Mouse (Mus musculus) CH12.LX (cell line): Measurements from ENCODE around the gene Tiam1. TPM values are rescaled to one million over a fixed set of nuclear protein-coding genes. Genes with fewer than 3 reads are reported as not detected.

Experiments
- DNase-seq: peaks from one replicate; pipeline ENCODE4 v3.0.0-alpha.2; 2013; ENCODE audit errors: extremely low read depth
- H3K27ac ChIP-seq: 2 replicates; pipeline ENCODE4 v1.5.1; 2012; ENCODE audit warnings: low read depth, mild to moderate bottlenecking, control low read depth, moderate library complexity; ENCODE audit not compliant: insufficient read depth
- H3K27me3 ChIP-seq: replicated peaks from 2 replicates; pipeline ENCODE3; 2012; ENCODE audit warnings: inconsistent platforms
- H3K36me3 ChIP-seq, 2 experiments: replicated peaks in 1 of 2; 2 replicates each; pipeline versions ENCODE3 to v1.6.1; 2012; ENCODE audit warnings: inconsistent platforms in 1 of 2, low read length in 1 of 2, mild to moderate bottlenecking in 1 of 2, mixed read lengths in 1 of 2, moderate library complexity in 1 of 2; ENCODE audit not compliant: control insufficient read depth in 1 of 2, insufficient read depth in 1 of 2
- H3K4me1 ChIP-seq, 2 experiments: 2 replicates each; pipeline ENCODE4 v1.6.1; 2012; ENCODE audit warnings: inconsistent platforms in 1 of 2, moderate library complexity in 1 of 2; ENCODE audit not compliant: insufficient read depth in 2 of 2, control insufficient read depth in 1 of 2
- H3K4me2 ChIP-seq: 2 replicates; pipeline ENCODE4 v1.6.1; 2012; ENCODE audit warnings: low read depth, mild to moderate bottlenecking, control low read depth; ENCODE audit not compliant: poor library complexity, insufficient read depth, severe bottlenecking
- H3K4me3 ChIP-seq, 3 experiments: fragments of 150-350 bp in 1 of 3; sonication (generic) in 1 of 3; replicated peaks in 1 of 3; 2 replicates each; pipeline versions ENCODE3 to v1.5.1; 2011 to 2012; ENCODE audit warnings: low read depth in 2 of 3, low read length in 2 of 3, mild to moderate bottlenecking in 2 of 3, moderate library complexity in 2 of 3, control low read depth in 1 of 3, improper control_type of control experiment in 1 of 3, inconsistent platforms in 1 of 3, mixed read lengths in 1 of 3; ENCODE audit not compliant: poor library complexity in 1 of 3
- H3K79me2 ChIP-seq: replicated peaks from 2 replicates; pipeline ENCODE4 v1.6.1; 2012; ENCODE audit warnings: mild to moderate bottlenecking, moderate library complexity; ENCODE audit not compliant: control insufficient read depth, poor library complexity, insufficient read depth, severe bottlenecking; ENCODE audit errors: extremely low read depth
- H3K9ac ChIP-seq: 2 replicates; pipeline ENCODE4 v1.6.1; 2012; ENCODE audit warnings: low read depth, mild to moderate bottlenecking, control low read depth, moderate library complexity; ENCODE audit not compliant: insufficient read depth
- H3K9me3 ChIP-seq: replicated peaks from 2 replicates; pipeline ENCODE3; 2012; ENCODE audit warnings: low read length, inconsistent platforms, mixed read lengths
- CHD2 ChIP-seq: IDR thresholded peaks from 2 replicates; pipeline ENCODE4 v1.6.1; 2011; ENCODE audit warnings: low read length, improper control_type of control experiment
- ELF1 ChIP-seq: IDR thresholded peaks from 2 replicates; pipeline ENCODE4 v1.6.1; 2014; ENCODE audit warnings: low read depth, mild to moderate bottlenecking, inconsistent platforms, low read length, improper control_type of control experiment
- ETS1 ChIP-seq: conservative IDR thresholded peaks from 2 replicates; pipeline ENCODE4 v1.6.1; 2012; ENCODE audit warnings: low read depth, mild to moderate bottlenecking, inconsistent platforms, low read length, improper control_type of control experiment, moderate library complexity
- GABPA ChIP-seq: IDR thresholded peaks from 2 replicates; pipeline ENCODE4 v1.6.1; 2012; ENCODE audit warnings: low read depth, low read length, improper control_type of control experiment, inconsistent platforms; ENCODE audit not compliant: insufficient replicate concordance
- IRF4 ChIP-seq: IDR thresholded peaks from 2 replicates; pipeline ENCODE4 v1.6.1; 2014; ENCODE audit warnings: low read depth, mild to moderate bottlenecking, inconsistent platforms, low read length, improper control_type of control experiment
- KAT2A ChIP-seq: IDR thresholded peaks from 2 replicates; pipeline ENCODE4 v1.6.1; 2012; ENCODE audit warnings: low read length, improper control_type of control experiment, inconsistent platforms; ENCODE audit not compliant: insufficient replicate concordance
- MAZ ChIP-seq: IDR thresholded peaks from 2 replicates; pipeline ENCODE4 v1.6.1; 2012; ENCODE audit warnings: low read depth, mild to moderate bottlenecking, inconsistent platforms, low read length, improper control_type of control experiment, moderate library complexity
- MXI1 ChIP-seq: IDR thresholded peaks from 2 replicates; pipeline ENCODE4 v1.6.1; 2011; ENCODE audit warnings: mild to moderate bottlenecking, low read depth, low read length, improper control_type of control experiment
- MYC ChIP-seq: IDR thresholded peaks from 2 replicates; pipeline ENCODE4 v1.6.1; 2011; ENCODE audit warnings: low read depth, mild to moderate bottlenecking, improper control_type of control experiment, low read length
- POLR2AphosphoS2 ChIP-seq: IDR thresholded peaks from 2 replicates; pipeline ENCODE4 v1.6.1; 2011; ENCODE audit warnings: low read depth, low read length, improper control_type of control experiment
- RCOR1 ChIP-seq: conservative IDR thresholded peaks from 2 replicates; pipeline ENCODE4 v1.6.1; 2012; ENCODE audit warnings: low read depth, mild to moderate bottlenecking, inconsistent platforms, low read length, improper control_type of control experiment
- SIN3A ChIP-seq: IDR thresholded peaks from 2 replicates; pipeline ENCODE4 v1.6.1; 2012; ENCODE audit warnings: low read length, improper control_type of control experiment, inconsistent platforms
- TCF12 ChIP-seq: IDR thresholded peaks from 2 replicates; pipeline ENCODE4 v1.6.1; 2014; ENCODE audit warnings: low read depth, mild to moderate bottlenecking, inconsistent platforms, low read length, improper control_type of control experiment
- UBTF ChIP-seq: IDR thresholded peaks from 2 replicates; pipeline ENCODE4 v1.6.1; 2012; ENCODE audit warnings: low read depth, mild to moderate bottlenecking, inconsistent platforms, low read length, improper control_type of control experiment, moderate library complexity
- USF1 ChIP-seq: IDR thresholded peaks from 2 replicates; pipeline ENCODE4 v1.6.1; 2014; ENCODE audit warnings: low read depth, mild to moderate bottlenecking, inconsistent platforms, low read length, improper control_type of control experiment
- ZMIZ1 ChIP-seq: IDR thresholded peaks from 2 replicates; pipeline ENCODE4 v1.6.1; 2012; ENCODE audit warnings: low read depth, mild to moderate bottlenecking, inconsistent platforms, low read length, improper control_type of control experiment
- dilution Hi-C: fragments of 300-500 bp; cut with MboI; formaldehyde crosslinking; loops from 2 replicates; pipeline ENCODE4 v1.14.3; 2020; ENCODE audit warnings: low sequenced_read_pairs; ENCODE audit not compliant: extremely low pct_unique_long_range_greater_than_20kb, extremely low pct_ligation_motif_present
- in situ Hi-C: fragments of 300-500 bp; cut with MboI; formaldehyde crosslinking; loops from 3 replicates; pipeline ENCODE4 v1.14.3; 2019; ENCODE audit warnings: low sequenced_read_pairs, low pct_ligation_motif_present, low pct_unique_long_range_greater_than_20kb, mixed read lengths
- polyA plus RNA-seq: library from polyadenylated mRNA; unstranded; fragments of >175 nt; gene quantifications from 2 replicates; pipeline ENCODE4 v1.2.1, GENCODE M21; 2012; ENCODE audit warnings: low read depth; ENCODE audit not compliant: insufficient read length
- total RNA-seq, 2 experiments: library from RNA; depleted of rRNA; stranded (reverse); fragments of 300-350 nt in 1 of 2; fragments of >200 nt in 1 of 2; gene quantifications; 2 replicates each; pipeline ENCODE4 v1.2.3; 2012 to 2014

The Tiam1 gene
- 0.04 TPM in 1 of 2 replicates, not detected in the other for total RNA-seq (2012; rRNA removed)
- total RNA-seq (2014; rRNA removed): 0.03 and 0.05 TPM in 2 replicates
- 0.25 and 0.40 TPM in 2 replicates for polyA plus RNA-seq

DNA sequence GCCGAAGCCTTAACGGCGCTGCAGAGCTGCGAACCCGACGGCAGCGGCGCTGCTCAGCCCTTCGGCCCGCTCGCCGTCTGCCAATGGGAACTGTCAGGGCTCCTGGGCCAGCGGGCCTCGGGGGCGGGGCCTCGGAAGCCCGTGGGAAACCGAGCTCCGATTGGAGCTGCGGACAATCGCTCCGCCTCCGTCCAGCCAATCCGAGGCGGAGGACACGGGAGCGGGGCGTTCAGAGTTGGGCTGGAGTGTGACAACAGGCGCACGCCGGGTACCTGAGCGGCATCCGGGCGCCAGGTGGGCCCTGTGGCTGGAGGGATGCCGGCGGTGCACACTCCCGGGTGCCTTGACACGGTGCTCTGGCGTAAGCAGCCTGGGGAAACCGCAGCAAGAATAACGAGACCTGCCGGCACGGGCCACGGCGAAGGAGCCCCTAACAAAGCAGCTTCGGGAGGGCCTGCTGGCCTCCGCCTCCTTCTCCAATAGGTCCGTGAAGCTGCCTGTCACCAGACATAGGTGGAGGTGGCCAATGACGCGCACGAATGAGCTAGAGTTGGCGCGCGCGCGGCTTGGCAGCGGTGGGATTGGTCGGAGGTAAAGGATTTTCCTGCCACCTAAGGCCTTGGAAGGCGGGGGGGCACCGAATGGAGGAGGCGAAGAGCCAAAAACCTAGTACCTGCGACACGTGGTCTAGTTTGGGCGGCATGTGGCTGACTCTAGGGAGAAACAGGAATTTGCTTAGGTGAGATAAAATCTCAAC is at the start of gene Tiam1:
Tiam1 (minus strand) TSS at position 10 of the 757 bp plus-strand sequence.
- dilution Hi-C loops: no loop called here
- TF ChIP-seq TCF12 (no peak), UBTF (no peak), ZMIZ1 (no peak), MXI1 (no peak), ELF1 (no peak), ETS1 (no peak), POLR2AphosphoS2 (no peak), USF1 (no peak), CHD2 (no peak), KAT2A (no peak)

DNA sequence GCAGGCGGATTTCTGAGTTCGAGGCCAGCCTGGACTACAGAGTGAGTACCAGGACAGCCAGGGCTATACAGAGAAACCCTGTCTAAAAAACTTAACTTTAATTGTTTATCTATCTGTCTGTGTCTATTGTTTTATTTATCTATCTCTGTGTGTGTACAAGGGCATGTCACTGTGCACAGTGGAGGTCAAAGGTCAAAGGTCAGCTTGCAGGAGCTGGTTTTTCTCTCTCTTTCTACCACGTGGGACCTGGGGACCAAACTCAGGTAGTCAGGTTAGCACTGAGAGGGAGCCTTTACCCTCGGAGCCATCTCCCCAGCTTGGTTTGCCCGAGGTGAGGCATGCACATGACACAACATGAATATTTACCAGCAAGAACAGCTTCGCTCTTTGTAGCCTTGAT is 47.7 kb upstream of the Tiam1 start:
- in situ Hi-C loops: loop anchor here (25.0 kb wide), 1 partner anchor 1804 kb away; no protein-coding TSS in a partner anchor
- H3K36me3 ChIP-seq: no peaks in the 10 kb centered on the region
- dilution Hi-C loops: no loop called here

More for the DNA sequence above, at the start of gene Tiam1:
- H3K36me3 ChIP-seq: no peaks in the 10 kb centered on the region
- H3K4me2 ChIP-seq: no peak within 1 kb of the TSS
- H3K79me2 ChIP-seq: no peaks in the 10 kb centered on the region
- no peak within 1 kb of the TSS for H3K9ac ChIP-seq
- in situ Hi-C loops: no loop called here
- DNase-seq: no peak
- no peaks in the 10 kb centered on the region for H3K4me1 ChIP-seq
- H3K9me3 ChIP-seq: peaks cover 41% of the 10 kb centered on the region
- no peak within 1 kb of the TSS for H3K27ac ChIP-seq
- peaks cover 8% of the 10 kb centered on the region for H3K27me3 ChIP-seq
- H3K4me3 ChIP-seq: no peak within 1 kb of the TSS

More for the DNA sequence above, 47.7 kb upstream of the Tiam1 start:
- no peak for DNase-seq
- H3K9me3 ChIP-seq: no peaks in the 10 kb centered on the region
- H3K4me3 ChIP-seq: no peak overlapping the region
- no peaks in the 10 kb centered on the region for H3K79me2 ChIP-seq
- H3K9ac ChIP-seq: no peak overlapping the region
- no peak overlapping the region for H3K27ac ChIP-seq
- no peak overlapping the region for H3K4me2 ChIP-seq
- H3K27me3 ChIP-seq: peaks cover 13% of the 10 kb centered on the region
- TF ChIP-seq SIN3A (no peak), MYC (no peak), GABPA (no peak), RCOR1 (no peak), IRF4 (no peak), MAZ (no peak)
- peaks cover 5 to 6% of the 10 kb centered on the region in 2 experiments for H3K4me1 ChIP-seq
